Mouse (Mus musculus): ENCODE measurements at regions not wholly inside any gene's neighbourhood (a gene's known extent, or its start where the extent isn't known, plus 50 kb on each side); places are given as distances from the start of the nearest gene placed in this dataset.
A peak's percentile ranks its signal among the peaks of the same experiment; 100 is the strongest.

- DNase-seq, result peak; percentile 0
Observed at GRCm38 (mm10) chr14:42055451-42055850, 61.7 kb downstream of the Gm7951 start.
